Mouse (Mus musculus): ENCODE results near the gene Acp4. TPM values are rescaled to one million over a fixed set of nuclear protein-coding genes. Genes with fewer than 3 reads are reported as not detected.
"Not testable (repeated sequence)": the region's sequence is repeated elsewhere in the genome, so short reads cannot be mapped to it uniquely, and the experiment has no call there.

Acp4 gene
- polyA plus RNA-seq, 1 experiment from 2014 or later = 0.18 TPM

- H3K9me3 ChIP-seq (replicated peaks); H3K27me3 ChIP-seq (ENCODE audit: low read depth, poor library complexity, severe bottlenecking); H3K4me1 ChIP-seq; H3K4me3 ChIP-seq; H3K27ac ChIP-seq; DNase-seq (ENCODE audit: low spot score); H3K36me3 ChIP-seq: not testable (repeated sequence)
- 79% methylated on average over 6 of the region's 6 CpGs for WGBS
Measured at GRCm38 (mm10) chr7:44222335-44222734, 34.8 kb downstream of the Acp4 start.

GRCm38 (mm10) chr7:44221601-44222000 lies 35.6 kb downstream of the Acp4 start:
- 74% methylated on average over 9 of the region's 10 CpGs for WGBS

GRCm38 (mm10) chr7:44215645-44216044 lies 41.5 kb downstream of the Acp4 start, which contains the start of gene Klk1b5:
TSS of gene Klk1b5 (plus strand) at chr7:44215945.
- Histone ChIP-seq H3K9me3 (replicated peaks) (no peaks in the 10 kb centered on the region), H3K27ac (no peak within 1 kb of the TSS), H3K36me3 (no peaks in the 10 kb centered on the region), H3K4me1 (no peaks in the 10 kb centered on the region), H3K27me3 (ENCODE audit: low read depth, poor library complexity, severe bottlenecking) (no peaks in the 10 kb centered on the region), H3K4me3 (no peak within 1 kb of the TSS)
- WGBS = 87% methylated on average over 1 of the region's 1 CpGs
- no peak for DNase-seq (ENCODE audit: low spot score)

More at GRCm38 (mm10) chr7:44221601-44222000, 35.6 kb downstream of the Acp4 start:
- H3K27me3 ChIP-seq (ENCODE audit: low read depth, poor library complexity, severe bottlenecking); H3K9me3 ChIP-seq (replicated peaks); H3K4me3 ChIP-seq; H3K36me3 ChIP-seq; DNase-seq (ENCODE audit: low spot score); H3K4me1 ChIP-seq; H3K27ac ChIP-seq: not testable (repeated sequence)

DNA sequence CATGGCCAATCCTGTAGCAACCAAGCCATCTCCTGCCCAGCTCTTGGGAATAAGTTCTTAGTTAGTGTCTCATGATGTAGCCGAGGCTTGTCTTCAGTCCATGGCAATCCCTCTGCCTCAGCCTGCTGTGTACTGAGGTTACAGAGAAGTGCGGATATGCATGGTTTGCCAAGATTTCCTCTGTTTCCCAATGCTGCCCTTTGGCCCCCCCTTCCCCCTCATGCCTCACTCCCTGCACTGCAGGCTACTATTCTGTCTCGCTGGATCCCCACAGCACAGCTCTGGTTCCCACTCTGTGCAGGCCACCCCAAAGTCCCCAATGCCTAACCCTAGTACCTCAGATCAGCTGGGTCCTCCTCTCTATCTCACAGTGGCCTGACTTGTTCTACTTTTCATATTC lies 48.9 kb downstream of the Acp4 start:
- Histone ChIP-seq H3K27ac (no peak overlapping the region), H3K4me3 (no peak overlapping the region), H3K27me3 (ENCODE audit: low read depth, poor library complexity, severe bottlenecking) (no peaks in the 10 kb centered on the region), H3K4me1 (no peaks in the 10 kb centered on the region), H3K9me3 (replicated peaks) (no peaks in the 10 kb centered on the region), H3K36me3 (no peaks in the 10 kb centered on the region)
- DNase-seq (ENCODE audit: low spot score) = no peak
- WGBS = 82% methylated on average over 3 of the region's 3 CpGs

GRCm38 (mm10) chr7:44207135-44207534 lies 50.0 kb downstream of the Acp4 start, which contains the start of gene Klk1b4:
TSS of gene Klk1b4 (plus strand) at chr7:44207435.
- H3K27me3 ChIP-seq (ENCODE audit: low read depth, poor library complexity, severe bottlenecking) = not testable (repeated sequence)
- WGBS = 63% methylated on average over 3 of the region's 3 CpGs

More at GRCm38 (mm10) chr7:44207135-44207534, 50.0 kb downstream of the Acp4 start, which contains the start of gene Klk1b4:
- H3K4me1 ChIP-seq; H3K36me3 ChIP-seq; DNase-seq (ENCODE audit: low spot score); H3K9me3 ChIP-seq (replicated peaks); H3K27ac ChIP-seq; H3K4me3 ChIP-seq: not testable (repeated sequence)

Other genes starting within 250 kb of the Acp4 start
- not detected in 2 replicates for gene Klk1b26, start 245.2 kb downstream of the Acp4 start, polyA plus RNA-seq (2016; fragmentation: Nextera tagmentation; extraction: Ambion mirVana)
- not detected in 2 replicates for gene Klk1b27, start 205.1 kb downstream of the Acp4 start, polyA plus RNA-seq (2016; fragmentation: Nextera tagmentation; extraction: Ambion mirVana)
- not detected in 2 replicates for gene Klk1b21, start 155.1 kb downstream of the Acp4 start, polyA plus RNA-seq (2016; fragmentation: Nextera tagmentation; extraction: Ambion mirVana)
- not detected in 2 replicates for gene Klk1b22, start 144.7 kb downstream of the Acp4 start, polyA plus RNA-seq (2016; fragmentation: Nextera tagmentation; extraction: Ambion mirVana)
- not detected in 2 replicates for gene Klk1b16, start 120.6 kb downstream of the Acp4 start, polyA plus RNA-seq (2016; fragmentation: Nextera tagmentation; extraction: Ambion mirVana)
- not detected in 2 replicates for gene Klk1b24, start 69.1 kb downstream of the Acp4 start, polyA plus RNA-seq (2016; fragmentation: Nextera tagmentation; extraction: Ambion mirVana)
- gene Klk1b3, start 59.2 kb downstream of the Acp4 start, polyA plus RNA-seq (2016; fragmentation: Nextera tagmentation; extraction: Ambion mirVana) = not detected in 2 replicates
- gene Klk1b4, start 49.9 kb downstream of the Acp4 start, polyA plus RNA-seq (2016; fragmentation: Nextera tagmentation; extraction: Ambion mirVana) = not detected in 2 replicates
- gene Klk1b5, start 41.4 kb downstream of the Acp4 start, polyA plus RNA-seq (2016; fragmentation: Nextera tagmentation; extraction: Ambion mirVana) = not detected in 2 replicates
- gene Klk1, start 32.0 kb downstream of the Acp4 start, polyA plus RNA-seq (2016; fragmentation: Nextera tagmentation; extraction: Ambion mirVana) = not detected in 2 replicates
- gene Gm36864, start 21.2 kb downstream of the Acp4 start, polyA plus RNA-seq (2016; fragmentation: Nextera tagmentation; extraction: Ambion mirVana) = not detected in 2 replicates
- gene 1700028J19Rik, start 10.7 kb downstream of the Acp4 start, polyA plus RNA-seq (2016; fragmentation: Nextera tagmentation; extraction: Ambion mirVana) = 0.88 and 1.1 TPM in 2 replicates
- gene 2410002F23Rik, start 10.7 kb downstream of the Acp4 start, polyA plus RNA-seq (2016; fragmentation: Nextera tagmentation; extraction: Ambion mirVana) = 179 and 220 TPM in 2 replicates
- not detected in 2 replicates for gene Gm15517, start 4.1 kb upstream of the Acp4 start, polyA plus RNA-seq (2016; fragmentation: Nextera tagmentation; extraction: Ambion mirVana)
- 1.1 and 1.7 TPM in 2 replicates for gene Clec11a, start 49.5 kb upstream of the Acp4 start, polyA plus RNA-seq (2016; fragmentation: Nextera tagmentation; extraction: Ambion mirVana)
- gene Shank1, start 52.9 kb upstream of the Acp4 start, polyA plus RNA-seq (2016; fragmentation: Nextera tagmentation; extraction: Ambion mirVana) = 0.31 and 0.40 TPM in 2 replicates
- 1.1 and 1.9 TPM in 2 replicates for gene Syt3, start 126.7 kb upstream of the Acp4 start, polyA plus RNA-seq (2016; fragmentation: Nextera tagmentation; extraction: Ambion mirVana)
- gene 1700008O03Rik, start 128.4 kb upstream of the Acp4 start, polyA plus RNA-seq (2016; fragmentation: Nextera tagmentation; extraction: Ambion mirVana) = 0.50 and 0.68 TPM in 2 replicates
- 0.06 and 0.21 TPM in 2 replicates for gene Lrrc4b, start 171.6 kb upstream of the Acp4 start, polyA plus RNA-seq (2016; fragmentation: Nextera tagmentation; extraction: Ambion mirVana)
- gene Aspdh, start 208.0 kb upstream of the Acp4 start, polyA plus RNA-seq (2016; fragmentation: Nextera tagmentation; extraction: Ambion mirVana) = not detected in 2 replicates
- 72.6 and 73.3 TPM in 2 replicates for gene Josd2, start 210.6 kb upstream of the Acp4 start, polyA plus RNA-seq (2016; fragmentation: Nextera tagmentation; extraction: Ambion mirVana)
- 78.6 and 91.4 TPM in 2 replicates for gene Emc10, start 239.2 kb upstream of the Acp4 start, polyA plus RNA-seq (2016; fragmentation: Nextera tagmentation; extraction: Ambion mirVana)
- 10.6 and 16.5 TPM in 2 replicates for gene Fam71e1, start 239.2 kb upstream of the Acp4 start, polyA plus RNA-seq (2016; fragmentation: Nextera tagmentation; extraction: Ambion mirVana)

Measured in limb, embryonic 10.5 days (tissue).